ENCODE assay signal across 14 mouse cellular contexts in the genomic region with DNA sequence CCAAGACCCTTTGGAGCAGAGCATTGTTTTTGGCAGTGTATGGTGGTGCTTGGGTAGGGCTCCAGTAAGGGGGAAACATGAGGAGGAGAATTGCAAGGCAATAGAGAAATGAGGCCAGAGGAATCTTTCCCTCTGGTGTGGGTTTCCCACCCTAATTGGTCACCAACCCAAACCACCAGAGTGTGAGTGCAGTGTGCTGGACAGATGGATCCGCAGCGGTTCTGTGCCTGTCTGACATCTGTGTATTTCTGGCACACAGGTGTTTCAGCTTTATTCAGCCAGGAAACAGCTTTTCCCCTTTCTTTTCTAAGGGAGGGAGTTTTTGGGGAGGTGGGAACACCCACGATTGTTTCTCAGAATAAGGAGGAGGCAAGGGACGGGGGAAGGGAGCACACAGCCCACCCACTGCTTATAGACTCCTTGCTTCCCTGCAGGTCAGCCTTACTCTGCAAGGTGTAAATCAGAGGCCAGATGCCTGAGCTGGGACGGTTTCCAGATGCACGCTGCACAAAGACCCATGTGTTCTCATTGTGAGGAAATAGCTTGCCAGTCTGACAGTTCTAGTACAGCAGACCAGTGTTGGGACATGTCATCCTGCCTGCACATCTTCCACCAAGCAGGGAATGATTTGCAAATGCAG.
A peak's percentile ranks its signal among the peaks of the same experiment; 100 is the strongest.
DNase-seq lines count a peak whose midpoint lies in the region; ATAC-seq and TF ChIP-seq lines count a peak whose summit lies in the region.
"Had no signal": no experiment of that assay in that cellular context is flagged by ENCODE, and none has a peak within 500 bp of the region (broad histone marks: within the 10 kb centered on the region; RNA-seq: fewer than 3 reads in every experiment).

No protein-coding gene starts in this region.

- peaks cover 26% of the 10 kb centered on the region for H3K4me1 ChIP-seq in hindbrain, embryonic 14.5 days (replicated peaks; ENCODE audit: control insufficient read depth, insufficient read depth, low read length)

- peak; percentile 35; the same call in 1 of the 2 replicates for ATAC-seq in frontal cortex, adult (ENCODE audit: low TSS enrichment)
- 0 out of 2 replicates have a peak, but pooled peaks have one; percentile 19 for ATAC-seq in hindbrain, embryonic 14.5 days (ENCODE audit: low FRiP score)
- ATAC-seq in megakaryocyte-erythroid progenitor cell, adult 5-6 weeks (replicated peaks; ENCODE audit: low FRiP score, low TSS enrichment, poor library complexity, severe bottlenecking) = no peak

- 0 out of 2 replicates have a peak overlapping the region, but pooled peaks have one; percentile 28 for H3K9ac ChIP-seq in hindbrain, embryonic 14.5 days
- H3K9ac ChIP-seq: heart, embryonic 12.5 days; stomach, embryonic 15.5 days had no signal

- H3K36me3 ChIP-seq in hindbrain, embryonic 14.5 days (replicated peaks; ENCODE audit: control insufficient read depth, insufficient read depth) = no peaks in the 10 kb centered on the region
- H3K36me3 ChIP-seq: heart, embryonic 12.5 days; stomach, embryonic 15.5 days had no signal

- H3K4me2 ChIP-seq in hindbrain, embryonic 14.5 days (replicated peaks) = no peak overlapping the region
- H3K4me2 ChIP-seq: heart, embryonic 12.5 days; liver, embryonic 11.5 days; stomach, embryonic 15.5 days had no signal

- no peaks in the 10 kb centered on the region for H3K9me3 ChIP-seq in hindbrain, embryonic 14.5 days (ENCODE audit: control insufficient read depth, low read length)
- H3K9me3 ChIP-seq: heart, embryonic 12.5 days; stomach, embryonic 15.5 days had no signal

- no peak for DNase-seq in frontal cortex, adult 2 months (ENCODE audit: extremely low spot score in 1 of 2, low spot score in 1 of 2)
- peak; percentile 33 for DNase-seq in brain, embryonic 14.5 days (ENCODE audit: low read depth)
- no peak for DNase-seq in hindbrain, embryonic 14.5 days (ENCODE audit: low spot score)
- DNase-seq in mesoderm, embryonic 11.5 days (ENCODE audit: low read depth, low spot score) = peak; percentile 72
- DNase-seq in gastrocnemius, postnatal 25 days = no peak
- no peak for DNase-seq in heart, postnatal 4 days
- DNase-seq: kidney, adult 18-20 months; lung, postnatal 36 days had no signal

- 0 out of 2 replicates have a peak, but pooled peaks cover 4% of the 10 kb centered on the region for H3K27me3 ChIP-seq in hindbrain, embryonic 14.5 days (ENCODE audit: control insufficient read depth, insufficient read depth, low read length)
- H3K27me3 ChIP-seq: heart, embryonic 12.5 days; stomach, embryonic 15.5 days had no signal

- peak overlapping the region; percentile 52 for H3K27ac ChIP-seq in hindbrain, embryonic 14.5 days
- H3K27ac ChIP-seq: stomach, embryonic 15.5 days had no signal

- 51% methylated on average over 6 of the region's 6 CpGs for WGBS in hindbrain, embryonic 14.5 days

- H3K4me3 ChIP-seq in hindbrain, embryonic 14.5 days (replicated peaks; ENCODE audit: low read length) = no peak overlapping the region
- H3K4me3 ChIP-seq: heart, embryonic 12.5 days; myocyte; stomach, embryonic 15.5 days had no signal

- TF ChIP-seq CTCF in brain, embryonic 14.5 days (IDR thresholded peaks at IDR 0.05; ENCODE audit: borderline replicate concordance, extremely low read depth, insufficient read depth, insufficient read length) = no peak

- TF ChIP-seq POLR2A in brain, embryonic 14.5 days (IDR thresholded peaks at IDR 0.05; ENCODE audit: borderline replicate concordance, extremely low read depth, insufficient read depth, insufficient read length, poor library complexity, severe bottlenecking) = no peak

Comparison
In these comparisons a context has a peak if more than half of its experiments do, and no peak if none do; other contexts are left out.
1. DNase-seq: peak in brain, embryonic 14.5 days (single experiment) and mesoderm, embryonic 11.5 days (single experiment); none in frontal cortex, adult 2 months (0 of 2), hindbrain, embryonic 14.5 days (single experiment), gastrocnemius, postnatal 25 days (single experiment) and heart, postnatal 4 days (single experiment).